ENCODE assay signal across 8 mouse cellular contexts in genomic region chr8:121117186-121117651, GRCm38 (mm10). TPM values are rescaled to one million over a fixed set of nuclear protein-coding genes. Genes with fewer than 3 reads are reported as not detected.
DNase-seq lines count a peak whose midpoint lies in the region; ATAC-seq and TF ChIP-seq lines count a peak whose summit lies in the region.

No protein-coding gene starts in this region.

- peaks cover 83% of the 10 kb centered on the region for H3K27me3 ChIP-seq in lung, embryonic 16.5 days (ENCODE audit: control insufficient read depth, insufficient read depth, low read depth, low read length)
- peaks cover 100% of the 10 kb centered on the region for H3K27me3 ChIP-seq in forebrain, embryonic 10.5 days (ENCODE audit: poor library complexity, severe bottlenecking)

- 0% methylated on average over 43 of the region's 62 CpGs for WGBS in lung, embryonic 16.5 days
- 2% methylated on average over 62 of the region's 62 CpGs for WGBS in lung, adult 2 months
- under 1% methylated on average over 62 of the region's 62 CpGs for WGBS in forebrain, embryonic 10.5 days
- 1% methylated on average over 62 of the region's 62 CpGs for WGBS in olfactory bulb, adult 2 months

- no peaks in the 10 kb centered on the region for H3K9me3 ChIP-seq in lung, embryonic 16.5 days (ENCODE audit: control insufficient read depth, low read length)
- no peaks in the 10 kb centered on the region for H3K9me3 ChIP-seq in forebrain, embryonic 10.5 days

- H3K4me2 ChIP-seq in lung, embryonic 16.5 days (ENCODE audit: low read depth, low read length) = peak overlapping the region; percentile 95

- H3K27ac ChIP-seq in lung, embryonic 16.5 days (ENCODE audit: low read length) = no peak overlapping the region
- peak overlapping the region; percentile 71 for H3K27ac ChIP-seq in forebrain, embryonic 10.5 days
- no peak overlapping the region for H3K27ac ChIP-seq in olfactory bulb, adult 2 months (ENCODE audit: insufficient read depth, low read depth, low read length)

- ATAC-seq in lung, embryonic 16.5 days (ENCODE audit: low read depth) = no peak

- DNase-seq in lung, adult 2 months = no peak
- DNase-seq in forebrain, embryonic 10.5 days (ENCODE audit: extremely low spot score, low spot score) = peak; percentile 30
- peak; percentile 57 to 71 for DNase-seq in kidney, postnatal 4 days
- no peak for DNase-seq in cerebellum, adult 9-10 months
- DNase-seq in cerebellum, postnatal 14 days = no peak
- no peak for DNase-seq in adrenal gland, adult 8-10 months

- peaks cover 13% of the 10 kb centered on the region for H3K4me1 ChIP-seq in lung, embryonic 16.5 days (replicated peaks; ENCODE audit: control insufficient read depth, insufficient read depth, low read length)
- no peaks in the 10 kb centered on the region for H3K4me1 ChIP-seq in lung, adult 2 months (ENCODE audit: control insufficient read depth, insufficient read depth, low read length)
- H3K4me1 ChIP-seq in forebrain, embryonic 10.5 days = peaks cover 39% of the 10 kb centered on the region
- H3K4me1 ChIP-seq in olfactory bulb, adult 2 months (ENCODE audit: control insufficient read depth, insufficient read depth, low read length) = no peaks in the 10 kb centered on the region; the same call in 1 of the 2 replicates

- H3K36me3 ChIP-seq in lung, embryonic 16.5 days (ENCODE audit: control insufficient read depth, insufficient read depth, low read length) = no peaks in the 10 kb centered on the region
- H3K36me3 ChIP-seq in forebrain, embryonic 10.5 days (replicated peaks) = no peaks in the 10 kb centered on the region

- no peak for TF ChIP-seq POLR2A in lung, adult 2 months (IDR thresholded peaks at IDR 0.05; ENCODE audit: borderline replicate concordance, extremely low read depth, low read depth, low read length)
- no peak for TF ChIP-seq POLR2A in olfactory bulb, adult 2 months (IDR thresholded peaks at IDR 0.05; ENCODE audit: insufficient read depth, low read depth, low read length)

- H3K4me3 ChIP-seq in lung, embryonic 16.5 days (ENCODE audit: low read length) = peak overlapping the region; percentile 61
- no peak overlapping the region for H3K4me3 ChIP-seq in lung, adult 2 months (replicated peaks; ENCODE audit: extremely low read depth, low read depth, low read length)
- H3K4me3 ChIP-seq in forebrain, embryonic 10.5 days = peak overlapping the region; percentile 58
- H3K4me3 ChIP-seq in olfactory bulb, adult 2 months (ENCODE audit: insufficient read depth, low read depth, low read length) = peak overlapping the region; percentile 0; the same call in 1 of the 2 replicates

- no peak for TF ChIP-seq CTCF in lung, adult 2 months (IDR thresholded peaks at IDR 0.05; ENCODE audit: insufficient read depth, low read length)
- TF ChIP-seq CTCF in olfactory bulb, adult 2 months (IDR thresholded peaks at IDR 0.05; ENCODE audit: insufficient read depth, low read depth, low read length) = no peak

- peak overlapping the region; percentile 25; the same call in 1 of the 2 replicates for H3K9ac ChIP-seq in lung, embryonic 16.5 days (ENCODE audit: low read length)

RNA-seq across cellular contexts. Expression of gene Foxc2, which starts 1.2 kb away (rescaled TPM):
- 0.58 and 0.62 TPM in 2 replicates for polyA plus RNA-seq in lung, embryonic 16.5 days (2015; fragmentation: Nextera tagmentation; extraction: Ambion mirVana)
- polyA plus RNA-seq in lung, adult 2 months (2012; rRNA removed) = 1.4 and 1.6 TPM in 2 replicates
- 4.6 and 6.1 TPM in 2 replicates for polyA plus RNA-seq in forebrain, embryonic 10.5 days (2016; fragmentation: Nextera tagmentation; extraction: Ambion mirVana)
- polyA plus RNA-seq in olfactory bulb, adult 2 months (2012; ENCODE audit: insufficient read depth, insufficient read length, low replicate concordance, missing spikeins) = not detected in 2 replicates
- 1 to 10 TPM; 3.9 to 5.9 (median 5.1) TPM for total RNA-seq in adrenal gland, adult 8-10 months (2022)

RNA-seq across cellular contexts. Expression of gene Mthfsd, which starts 9.0 kb away (rescaled TPM):
- polyA plus RNA-seq in lung, embryonic 16.5 days (2015; fragmentation: Nextera tagmentation; extraction: Ambion mirVana) = 50.6 and 59.2 TPM in 2 replicates
- 44.7 and 51.6 TPM in 2 replicates for polyA plus RNA-seq in lung, adult 2 months (2012; rRNA removed)
- 69.1 and 69.5 TPM in 2 replicates for polyA plus RNA-seq in forebrain, embryonic 10.5 days (2016; fragmentation: Nextera tagmentation; extraction: Ambion mirVana)
- not detected in 2 replicates for polyA plus RNA-seq in olfactory bulb, adult 2 months (2012; ENCODE audit: insufficient read depth, insufficient read length, low replicate concordance, missing spikeins)
- 10 to 100 TPM; 35.0 to 59.1 (median 47.1) TPM for total RNA-seq in adrenal gland, adult 8-10 months (2022)

RNA-seq across cellular contexts. Expression of gene Foxl1, which starts 10.5 kb away (rescaled TPM):
- 3.1 and 3.3 TPM in 2 replicates for polyA plus RNA-seq in lung, embryonic 16.5 days (2015; fragmentation: Nextera tagmentation; extraction: Ambion mirVana)
- 2.5 and 3.0 TPM in 2 replicates for polyA plus RNA-seq in lung, adult 2 months (2012; rRNA removed)
- polyA plus RNA-seq in forebrain, embryonic 10.5 days (2016; fragmentation: Nextera tagmentation; extraction: Ambion mirVana) = 0.76 and 0.79 TPM in 2 replicates
- not detected in 2 replicates for polyA plus RNA-seq in olfactory bulb, adult 2 months (2012; ENCODE audit: insufficient read depth, insufficient read length, low replicate concordance, missing spikeins)
- total RNA-seq in adrenal gland, adult 8-10 months (2022) = under 1 TPM; 0.24 to 0.78 (median 0.54) TPM

RNA-seq across cellular contexts. Expression of gene Foxf1, which starts 33.0 kb away (rescaled TPM):
- 126 and 138 TPM in 2 replicates for polyA plus RNA-seq in lung, embryonic 16.5 days (2015; fragmentation: Nextera tagmentation; extraction: Ambion mirVana)
- polyA plus RNA-seq in lung, adult 2 months (2012; rRNA removed) = 194 and 406 TPM in 2 replicates
- polyA plus RNA-seq in forebrain, embryonic 10.5 days (2016; fragmentation: Nextera tagmentation; extraction: Ambion mirVana) = 2.5 and 2.9 TPM in 2 replicates
- polyA plus RNA-seq in olfactory bulb, adult 2 months (2012; ENCODE audit: insufficient read depth, insufficient read length, low replicate concordance, missing spikeins) = not detected in 2 replicates
- under 1 TPM; 0.17 to 0.46 (median 0.29) TPM for total RNA-seq in adrenal gland, adult 8-10 months (2022)

Comparison
In these comparisons a context has a peak if more than half of its experiments do, and no peak if none do; other contexts are left out.
1. DNase-seq: peak in forebrain, embryonic 10.5 days (single experiment) and kidney, postnatal 4 days (2 of 2); none in lung, adult 2 months (single experiment), cerebellum, adult 9-10 months (single experiment), cerebellum, postnatal 14 days (0 of 2) and adrenal gland, adult 8-10 months (single experiment).